Mouse (Mus musculus): ENCODE measurements at regions not wholly inside any gene's neighbourhood (a gene's known extent, or its start where the extent isn't known, plus 50 kb on each side); places are given as distances from the start of the nearest gene placed in this dataset.

GRCm38 (mm10) chr7:69015047-69015446 is 266.0 kb upstream of the Arrdc4 start:
- TF ChIP-seq EP300 (IDR thresholded peaks at IDR 0.05; ENCODE audit: insufficient read depth, low read depth, low read length) = no peak
- TF ChIP-seq POLR2A (IDR thresholded peaks at IDR 0.05; ENCODE audit: insufficient read depth, low read length) = no peak
- TF ChIP-seq CTCF (IDR thresholded peaks at IDR 0.05; ENCODE audit: low read depth, low read length) = no peak
- H3K4me1 ChIP-seq (ENCODE audit: control insufficient read depth, insufficient read depth, low read length) = no peaks in the 10 kb centered on the region
- H3K27me3 ChIP-seq (ENCODE audit: control insufficient read depth, insufficient read depth, low read length, poor library complexity, severe bottlenecking) = no peaks in the 10 kb centered on the region
- H3K9me3 ChIP-seq (replicated peaks; ENCODE audit: control insufficient read depth, insufficient read depth, low read length, poor library complexity, severe bottlenecking) = no peaks in the 10 kb centered on the region
- H3K9ac ChIP-seq (ENCODE audit: low read depth, poor library complexity, severe bottlenecking) = no peak overlapping the region
- H3K4me3 ChIP-seq (ENCODE audit: low read depth, low read length) = no peak overlapping the region
- H3K27ac ChIP-seq (ENCODE audit: insufficient read depth, low read length) = no peak overlapping the region
- no peaks in the 10 kb centered on the region for H3K36me3 ChIP-seq (ENCODE audit: control insufficient read depth, insufficient read depth, low read length, poor library complexity, severe bottlenecking)

GRCm38 (mm10) chr7:69007237-69007636 is 258.2 kb upstream of the Arrdc4 start:
- TF ChIP-seq EP300 (IDR thresholded peaks at IDR 0.05; ENCODE audit: insufficient read depth, low read depth, low read length) = no peak
- H3K36me3 ChIP-seq (ENCODE audit: control insufficient read depth, insufficient read depth, low read length, poor library complexity, severe bottlenecking) = no peaks in the 10 kb centered on the region
- no peak overlapping the region for H3K27ac ChIP-seq (ENCODE audit: insufficient read depth, low read length)
- no peak overlapping the region for H3K4me3 ChIP-seq (ENCODE audit: low read depth, low read length)
- H3K4me1 ChIP-seq (ENCODE audit: control insufficient read depth, insufficient read depth, low read length) = no peaks in the 10 kb centered on the region
- H3K27me3 ChIP-seq (ENCODE audit: control insufficient read depth, insufficient read depth, low read length, poor library complexity, severe bottlenecking) = no peaks in the 10 kb centered on the region
- H3K9ac ChIP-seq (ENCODE audit: low read depth, poor library complexity, severe bottlenecking) = no peak overlapping the region
- peaks cover 2% of the 10 kb centered on the region; the same call in 1 of the 2 replicates for H3K9me3 ChIP-seq (replicated peaks; ENCODE audit: control insufficient read depth, insufficient read depth, low read length, poor library complexity, severe bottlenecking)

- Histone ChIP-seq H3K4me1 (ENCODE audit: control insufficient read depth, insufficient read depth, low read length) (no peaks in the 10 kb centered on the region), H3K9me3 (replicated peaks; ENCODE audit: control insufficient read depth, insufficient read depth, low read length, poor library complexity, severe bottlenecking) (no peaks in the 10 kb centered on the region), H3K9ac (ENCODE audit: low read depth, poor library complexity, severe bottlenecking) (no peak overlapping the region), H3K36me3 (ENCODE audit: control insufficient read depth, insufficient read depth, low read length, poor library complexity, severe bottlenecking) (no peaks in the 10 kb centered on the region), H3K27me3 (ENCODE audit: control insufficient read depth, insufficient read depth, low read length, poor library complexity, severe bottlenecking) (no peaks in the 10 kb centered on the region), H3K4me3 (ENCODE audit: low read depth, low read length) (no peak overlapping the region), H3K27ac (ENCODE audit: insufficient read depth, low read length) (no peak overlapping the region)
- no peak for TF ChIP-seq CTCF (IDR thresholded peaks at IDR 0.05; ENCODE audit: low read depth, low read length)
- no peak for TF ChIP-seq POLR2A (IDR thresholded peaks at IDR 0.05; ENCODE audit: insufficient read depth, low read length)
- TF ChIP-seq EP300 (IDR thresholded peaks at IDR 0.05; ENCODE audit: insufficient read depth, low read depth, low read length) = no peak
Measured at GRCm38 (mm10) chr7:68988061-68988460, 239.0 kb upstream of the Arrdc4 start.

GRCm38 (mm10) chr7:68983937-68984336 is 234.9 kb upstream of the Arrdc4 start:
- Histone ChIP-seq H3K9ac (ENCODE audit: low read depth, poor library complexity, severe bottlenecking) (no peak overlapping the region), H3K36me3 (ENCODE audit: control insufficient read depth, insufficient read depth, low read length, poor library complexity, severe bottlenecking) (no peaks in the 10 kb centered on the region), H3K27ac (ENCODE audit: insufficient read depth, low read length) (no peak overlapping the region), H3K4me3 (ENCODE audit: low read depth, low read length) (no peak overlapping the region), H3K27me3 (ENCODE audit: control insufficient read depth, insufficient read depth, low read length, poor library complexity, severe bottlenecking) (no peaks in the 10 kb centered on the region), H3K9me3 (replicated peaks; ENCODE audit: control insufficient read depth, insufficient read depth, low read length, poor library complexity, severe bottlenecking) (no peaks in the 10 kb centered on the region), H3K4me1 (ENCODE audit: control insufficient read depth, insufficient read depth, low read length) (no peaks in the 10 kb centered on the region)
- TF ChIP-seq POLR2A (IDR thresholded peaks at IDR 0.05; ENCODE audit: insufficient read depth, low read length) (no peak), EP300 (IDR thresholded peaks at IDR 0.05; ENCODE audit: insufficient read depth, low read depth, low read length) (no peak), CTCF (IDR thresholded peaks at IDR 0.05; ENCODE audit: low read depth, low read length) (no peak)

GRCm38 (mm10) chr7:68982914-68983502 is 234.0 kb upstream of the Arrdc4 start:
- Histone ChIP-seq H3K27me3 (ENCODE audit: control insufficient read depth, insufficient read depth, low read length, poor library complexity, severe bottlenecking) (no peaks in the 10 kb centered on the region), H3K9me3 (replicated peaks; ENCODE audit: control insufficient read depth, insufficient read depth, low read length, poor library complexity, severe bottlenecking) (no peaks in the 10 kb centered on the region), H3K4me3 (ENCODE audit: low read depth, low read length) (no peak overlapping the region), H3K4me1 (ENCODE audit: control insufficient read depth, insufficient read depth, low read length) (no peaks in the 10 kb centered on the region), H3K27ac (ENCODE audit: insufficient read depth, low read length) (no peak overlapping the region), H3K9ac (ENCODE audit: low read depth, poor library complexity, severe bottlenecking) (no peak overlapping the region), H3K36me3 (ENCODE audit: control insufficient read depth, insufficient read depth, low read length, poor library complexity, severe bottlenecking) (no peaks in the 10 kb centered on the region)
- no peak for TF ChIP-seq POLR2A (IDR thresholded peaks at IDR 0.05; ENCODE audit: insufficient read depth, low read length)
- no peak for TF ChIP-seq CTCF (IDR thresholded peaks at IDR 0.05; ENCODE audit: low read depth, low read length)
- no peak for TF ChIP-seq EP300 (IDR thresholded peaks at IDR 0.05; ENCODE audit: insufficient read depth, low read depth, low read length)

- Histone ChIP-seq H3K4me3 (ENCODE audit: low read depth, low read length) (no peak overlapping the region), H3K27me3 (ENCODE audit: control insufficient read depth, insufficient read depth, low read length, poor library complexity, severe bottlenecking) (no peaks in the 10 kb centered on the region), H3K27ac (ENCODE audit: insufficient read depth, low read length) (no peak overlapping the region), H3K36me3 (ENCODE audit: control insufficient read depth, insufficient read depth, low read length, poor library complexity, severe bottlenecking) (no peaks in the 10 kb centered on the region), H3K4me1 (ENCODE audit: control insufficient read depth, insufficient read depth, low read length) (no peaks in the 10 kb centered on the region), H3K9me3 (replicated peaks; ENCODE audit: control insufficient read depth, insufficient read depth, low read length, poor library complexity, severe bottlenecking) (no peaks in the 10 kb centered on the region), H3K9ac (ENCODE audit: low read depth, poor library complexity, severe bottlenecking) (no peak overlapping the region)
- TF ChIP-seq POLR2A (IDR thresholded peaks at IDR 0.05; ENCODE audit: insufficient read depth, low read length) = no peak
- TF ChIP-seq CTCF (IDR thresholded peaks at IDR 0.05; ENCODE audit: low read depth, low read length) = no peak
- TF ChIP-seq EP300 (IDR thresholded peaks at IDR 0.05; ENCODE audit: insufficient read depth, low read depth, low read length) = no peak
Measured at GRCm38 (mm10) chr7:68978576-68978975, 229.5 kb upstream of the Arrdc4 start.
